Mouse (Mus musculus) forelimb bud, embryonic 11.5 days (tissue): ENCODE measurements at regions not wholly inside any gene's neighbourhood (a gene's known extent, or its start where the extent isn't known, plus 50 kb on each side); places are given as distances from the start of the nearest gene placed in this dataset.

ENCODE experiments used
- DNase-seq: peaks from one replicate; pipeline ENCODE4 v3.0.0-alpha.2; 2012; ENCODE audit warnings: low read depth, low spot score

GRCm38 (mm10) chr6:100100565-100101133 lies 186.6 kb downstream of the Rybp start:
- DNase-seq: no peak

- no peak for DNase-seq
These were observed 190.7 kb downstream of the Rybp start for GRCm38 (mm10) chr6:100096393-100097125.

- DNase-seq: no peak
These were observed 192.6 kb downstream of the Rybp start for GRCm38 (mm10) chr6:100094653-100095217.

GRCm38 (mm10) chr6:100092870-100093269 lies 194.4 kb downstream of the Rybp start:
- peak; percentile 50 for DNase-seq

- DNase-seq: no peak
These were observed 195.5 kb downstream of the Rybp start for GRCm38 (mm10) chr6:100091815-100092214.

- no peak for DNase-seq
These were observed 198.7 kb downstream of the Rybp start for GRCm38 (mm10) chr6:100088576-100088975.

GRCm38 (mm10) chr6:100086807-100087206 lies 200.5 kb downstream of the Rybp start:
- no peak for DNase-seq

- no peak for DNase-seq
These were observed 201.3 kb downstream of the Rybp start for GRCm38 (mm10) chr6:100085981-100086380.

GRCm38 (mm10) chr6:100083868-100084477 lies 203.3 kb downstream of the Rybp start:
- no peak for DNase-seq

- no peak for DNase-seq
These were observed 204.2 kb downstream of the Rybp start for GRCm38 (mm10) chr6:100083127-100083526.

GRCm38 (mm10) chr6:100074672-100075335 lies 212.5 kb downstream of the Rybp start:
- peak; percentile 61 for DNase-seq

- DNase-seq: no peak
These were observed 214.9 kb downstream of the Rybp start for GRCm38 (mm10) chr6:100072261-100072968.

GRCm38 (mm10) chr6:100069151-100069550 lies 218.1 kb downstream of the Rybp start:
- no peak for DNase-seq

- no peak for DNase-seq
These were observed 220.0 kb downstream of the Rybp start for GRCm38 (mm10) chr6:100067273-100067672.

- DNase-seq: no peak
These were observed 221.7 kb downstream of the Rybp start for GRCm38 (mm10) chr6:100065586-100065985.

GRCm38 (mm10) chr6:100062961-100063360 lies 224.3 kb downstream of the Rybp start:
- no peak for DNase-seq

- no peak for DNase-seq
These were observed 227.5 kb downstream of the Rybp start for GRCm38 (mm10) chr6:100059803-100060202.

GRCm38 (mm10) chr6:100055980-100056379 lies 231.3 kb downstream of the Rybp start:
- DNase-seq: peak; percentile 40

GRCm38 (mm10) chr6:100052955-100053795 lies 234.1 kb downstream of the Rybp start:
- DNase-seq: peak; percentile 71

- no peak for DNase-seq
These were observed 234.9 kb downstream of the Rybp start for GRCm38 (mm10) chr6:100052406-100052805.
